Mouse (Mus musculus): Measurements from ENCODE around the gene Pm20d1.

Gene Pm20d1

GRCm38 (mm10) chr1:131797202-131797909 is at the start of gene Pm20d1:
Pm20d1 (plus strand) TSS chr1:131797381.
- no peak for DNase-seq (ENCODE audit: low read depth)

DNA sequence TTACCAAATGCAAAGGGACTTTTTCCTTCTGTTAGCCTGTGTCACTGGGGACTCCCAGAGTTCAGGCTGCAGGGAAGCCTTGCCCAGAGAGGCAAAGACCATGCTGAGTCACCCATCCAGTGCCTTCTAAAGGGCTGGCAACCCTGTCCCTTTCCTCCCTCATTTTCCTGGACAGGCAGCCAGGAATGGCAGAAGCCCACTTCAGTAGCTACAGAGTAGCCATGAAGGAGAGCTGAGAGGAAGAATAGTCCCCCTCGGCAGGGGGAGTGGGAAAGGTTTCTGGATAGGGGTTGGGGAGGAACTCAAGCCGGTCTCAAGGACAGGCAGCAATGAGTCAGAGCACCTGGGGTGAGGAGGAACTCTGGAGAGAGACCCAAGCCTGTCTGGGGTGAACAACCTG is 49.4 kb upstream of the Pm20d1 start:
- DNase-seq (ENCODE audit: low read depth), result no peak

- DNase-seq (ENCODE audit: low read depth), result no peak
These were observed 48.5 kb upstream of the Pm20d1 start for GRCm38 (mm10) chr1:131748636-131749035.

GRCm38 (mm10) chr1:131749706-131750545 is 47.3 kb upstream of the Pm20d1 start:
- no peak for DNase-seq (ENCODE audit: low read depth)

GRCm38 (mm10) chr1:131751181-131751890 is 45.8 kb upstream of the Pm20d1 start:
- no peak for DNase-seq (ENCODE audit: low read depth)

DNA sequence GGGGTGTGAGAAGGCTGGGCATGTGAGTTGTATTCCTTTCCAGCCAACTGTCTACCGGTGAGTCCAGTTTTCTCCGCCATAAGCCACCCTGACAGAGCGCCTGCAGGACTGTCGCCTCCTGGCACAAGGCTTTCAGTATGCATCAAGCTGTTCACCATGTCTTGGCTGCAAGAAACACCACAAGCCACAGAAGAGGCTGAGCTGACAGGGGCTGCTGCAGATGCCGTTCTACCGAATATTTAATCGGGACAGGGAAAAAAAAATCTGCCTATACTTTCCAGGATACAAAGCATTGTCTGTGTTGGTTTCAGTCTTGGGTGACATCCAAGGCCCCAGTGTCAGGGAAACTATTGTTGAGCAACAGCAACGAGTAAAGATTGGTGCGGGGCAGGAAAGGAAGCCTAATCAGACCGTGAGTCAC is 45.3 kb upstream of the Pm20d1 start:
- DNase-seq (ENCODE audit: low read depth), result no peak

- no peak for DNase-seq (ENCODE audit: low read depth)
These were observed 42.9 kb upstream of the Pm20d1 start for GRCm38 (mm10) chr1:131754212-131754829.

DNA sequence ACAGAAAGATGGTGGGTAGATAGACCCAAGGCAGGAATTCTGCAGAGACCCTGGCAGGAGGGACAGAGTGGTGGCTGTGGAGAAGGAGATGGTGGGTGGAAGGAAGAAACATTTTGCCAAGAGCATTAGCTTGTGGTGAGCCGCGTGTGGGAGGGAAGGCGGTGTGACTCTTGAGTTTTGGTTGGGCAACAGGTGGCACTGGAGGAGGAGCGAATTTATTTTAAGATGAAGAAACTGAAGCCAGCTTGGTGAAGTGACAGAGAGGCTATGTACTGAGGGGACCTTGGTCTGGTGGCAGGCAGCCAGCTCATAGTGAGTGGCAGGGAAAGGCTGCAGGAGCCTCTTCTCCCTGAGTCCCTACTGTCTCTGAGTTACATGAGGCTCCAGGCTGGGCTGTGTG is 42.3 kb upstream of the Pm20d1 start:
- no peak for DNase-seq (ENCODE audit: low read depth)

GRCm38 (mm10) chr1:131757211-131757610 is 40.0 kb upstream of the Pm20d1 start:
- no peak for DNase-seq (ENCODE audit: low read depth)

DNA sequence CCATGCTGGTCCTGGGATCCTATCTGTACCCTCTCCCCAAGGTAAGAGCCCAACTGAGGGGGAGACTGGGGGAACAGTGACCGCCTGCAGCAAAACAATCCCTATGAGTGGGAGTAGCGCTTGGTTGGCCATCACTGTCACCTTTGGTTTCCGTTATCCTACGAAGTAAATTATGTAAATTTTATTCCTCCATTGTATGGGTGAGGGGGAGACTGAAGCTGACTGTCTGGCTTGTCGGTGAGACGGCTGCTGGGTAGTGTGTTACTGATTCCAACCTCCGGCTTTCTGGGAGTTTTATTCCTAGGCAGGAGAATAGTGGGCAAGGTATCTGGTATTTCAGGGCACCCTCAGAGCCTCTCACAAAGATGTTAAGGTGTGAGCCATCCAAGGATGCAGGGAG is 38.4 kb upstream of the Pm20d1 start:
- no peak for DNase-seq (ENCODE audit: low read depth)

DNA sequence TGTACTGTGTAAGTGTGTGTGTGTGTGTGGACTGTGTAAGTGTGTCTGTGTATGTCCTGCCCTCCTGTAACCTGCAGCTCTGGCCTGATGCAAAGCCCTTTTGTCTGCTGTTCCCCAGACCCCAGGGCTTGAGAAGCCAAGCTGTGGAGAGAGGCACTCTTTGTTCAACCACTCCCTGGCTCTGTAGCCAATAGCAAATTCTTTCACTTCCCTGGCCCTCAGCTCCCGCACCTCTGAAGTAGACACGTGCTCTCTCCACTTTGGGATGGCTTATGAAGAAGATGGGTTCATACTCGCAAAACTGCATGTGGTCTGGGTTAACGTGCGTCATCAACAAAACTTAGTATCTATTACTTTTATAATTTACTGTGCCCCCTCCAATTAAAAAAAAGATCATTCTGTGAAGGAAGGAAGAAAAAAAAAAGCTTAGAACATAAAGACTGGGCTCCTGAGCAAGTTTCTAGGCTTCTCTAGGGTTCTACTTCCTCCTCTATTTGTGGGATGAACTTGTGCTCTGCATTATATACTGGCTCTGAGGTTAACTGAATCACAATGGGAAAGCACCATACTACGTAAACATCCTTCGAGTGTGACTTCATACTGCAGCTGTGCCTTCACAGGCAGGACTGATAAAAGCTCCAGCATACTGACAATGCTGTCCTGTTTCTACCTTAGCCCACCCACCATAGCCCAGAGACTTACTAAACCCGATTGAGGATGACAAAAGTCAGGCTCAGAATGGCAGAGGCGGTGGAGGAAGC is 37.3 kb upstream of the Pm20d1 start:
- no peak for DNase-seq (ENCODE audit: low read depth)

DNA sequence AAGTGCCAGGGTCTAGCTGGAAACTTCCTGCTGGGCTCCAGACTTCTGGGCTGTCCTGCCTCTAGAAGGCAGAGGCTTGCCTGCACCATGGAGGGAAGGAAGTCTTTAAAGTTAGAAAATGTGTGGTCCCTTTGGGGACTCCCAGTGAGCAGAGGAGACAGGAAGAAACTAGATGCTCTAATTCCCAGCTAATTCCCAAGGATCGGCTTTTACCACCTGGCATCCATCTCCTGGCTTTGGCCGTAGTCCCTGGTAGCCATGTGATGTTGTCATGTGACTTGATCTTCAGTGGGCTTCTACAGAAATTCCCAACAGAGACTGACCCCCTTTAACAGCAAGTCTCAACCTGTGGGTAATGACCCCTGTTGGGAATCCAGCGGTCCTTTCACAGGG is 36.8 kb upstream of the Pm20d1 start:
- DNase-seq (ENCODE audit: low read depth), result no peak

GRCm38 (mm10) chr1:131761079-131761831 is 35.9 kb upstream of the Pm20d1 start:
- DNase-seq (ENCODE audit: low read depth), result no peak

- DNase-seq (ENCODE audit: low read depth), result no peak
These were observed 33.5 kb upstream of the Pm20d1 start for GRCm38 (mm10) chr1:131763683-131764082.

GRCm38 (mm10) chr1:131764581-131765338 is 32.4 kb upstream of the Pm20d1 start:
- DNase-seq (ENCODE audit: low read depth), result no peak

DNA sequence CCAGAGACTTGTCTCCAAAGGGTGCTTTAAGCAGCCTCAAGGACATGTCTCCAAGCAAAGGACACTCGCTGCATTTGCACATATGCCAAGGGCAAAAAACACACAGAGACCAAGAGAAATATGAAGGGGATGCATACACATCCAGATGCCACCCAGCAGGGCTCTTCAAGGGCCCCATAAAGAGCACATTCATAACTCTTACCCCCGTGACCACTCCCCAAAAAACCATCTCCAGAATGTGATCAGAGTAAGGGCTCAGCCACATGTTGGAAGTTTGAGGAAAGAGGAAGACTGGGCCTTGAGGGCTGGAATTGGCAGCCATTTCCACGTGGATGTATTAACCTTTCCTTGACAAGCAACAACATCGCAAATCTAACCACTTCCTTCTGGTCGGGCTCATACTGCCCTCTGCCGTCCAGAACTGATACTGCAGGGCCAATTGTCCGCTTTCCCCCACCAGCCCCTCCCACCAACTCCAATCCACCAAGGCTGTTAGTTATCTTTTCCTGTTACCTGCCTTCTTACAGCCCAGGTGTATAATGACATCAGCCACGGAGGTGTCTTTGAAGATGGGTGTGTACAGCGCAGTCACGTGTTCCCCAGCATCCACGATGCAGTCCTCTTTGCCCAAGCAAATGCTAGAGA is 31.7 kb upstream of the Pm20d1 start:
- DNase-seq (ENCODE audit: low read depth), result peak; percentile 85

- DNase-seq (ENCODE audit: low read depth), result no peak
These were observed 27.9 kb upstream of the Pm20d1 start for GRCm38 (mm10) chr1:131769296-131769695.

DNA sequence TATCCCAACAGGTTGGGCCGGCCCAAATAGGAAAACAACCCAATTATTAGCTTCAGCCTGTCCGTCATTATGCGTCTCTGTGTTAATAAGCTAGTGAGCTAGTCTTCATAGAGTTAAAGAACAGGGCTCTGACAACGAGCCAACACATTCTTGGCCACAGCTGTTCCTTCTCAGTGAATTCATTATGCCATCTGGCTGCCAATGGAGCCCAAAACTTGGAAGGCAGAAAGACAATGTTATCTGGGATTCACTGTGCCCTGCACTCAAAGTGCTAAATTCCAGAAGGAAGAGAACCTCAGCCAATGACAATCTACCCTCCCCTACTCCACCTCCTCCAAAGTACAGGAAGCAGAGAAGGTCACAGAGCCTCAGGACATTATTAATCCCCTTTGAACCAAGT is 26.5 kb upstream of the Pm20d1 start:
- DNase-seq (ENCODE audit: low read depth), result no peak

- DNase-seq (ENCODE audit: low read depth), result no peak
These were observed 25.7 kb upstream of the Pm20d1 start for GRCm38 (mm10) chr1:131771440-131771839.

- DNase-seq (ENCODE audit: low read depth), result no peak
These were observed 2.6 kb upstream of the Pm20d1 start for GRCm38 (mm10) chr1:131794591-131794990.

Data from naive thymus-derived CD4-positive, alpha-beta T cell, adult 2 months (primary cell).